ENCODE assay signal across 36 mouse cellular contexts in the genomic region with DNA sequence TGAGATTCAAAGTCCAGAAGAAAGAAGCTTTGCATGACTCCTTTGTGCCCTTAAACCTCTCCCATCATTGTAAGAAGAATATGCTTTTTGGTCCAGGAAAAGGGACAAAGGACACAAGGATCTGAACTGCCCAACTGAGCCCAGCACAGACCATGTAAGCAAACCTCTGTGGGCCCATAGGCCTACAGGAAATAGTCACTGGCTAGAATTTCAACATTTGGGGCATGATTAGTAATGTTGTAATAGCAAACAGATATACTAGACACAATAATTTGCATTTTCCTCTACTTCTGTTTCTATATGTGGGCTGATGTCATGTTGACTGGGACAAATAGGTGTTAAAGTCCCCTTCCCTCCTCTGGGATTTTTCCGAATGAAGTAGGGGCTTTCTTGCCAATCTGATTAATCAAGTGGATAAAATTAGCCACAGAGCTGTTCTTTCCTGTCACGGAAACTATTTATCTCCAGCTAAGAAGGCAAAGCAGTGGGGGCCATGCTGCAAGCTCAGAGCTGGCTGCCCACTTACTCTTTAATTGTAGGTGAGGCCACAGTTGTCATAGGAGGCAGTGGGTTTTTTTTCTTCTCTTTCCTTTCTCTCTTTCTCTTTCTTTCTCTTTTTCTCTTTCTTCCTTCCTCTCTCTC. TPM values are rescaled to one million over a fixed set of nuclear protein-coding genes. Genes with fewer than 3 reads are reported as not detected.
A peak's percentile ranks its signal among the peaks of the same experiment; 100 is the strongest.
DNase-seq lines count a peak whose midpoint lies in the region; ATAC-seq lines count a peak whose summit lies in the region.
"Had no signal": no experiment of that assay in that cellular context is flagged by ENCODE, and none has a peak within 500 bp of the region (broad histone marks: within the 10 kb centered on the region; RNA-seq: fewer than 3 reads in every experiment).

No protein-coding gene starts in this region.

- H3K9me3 ChIP-seq in forebrain, embryonic 16.5 days (ENCODE audit: control insufficient read depth, low read length): no peaks in the 10 kb centered on the region
- no peaks in the 10 kb centered on the region for H3K9me3 ChIP-seq in forebrain, embryonic 14.5 days (replicated peaks; ENCODE audit: control insufficient read depth, low read length)
- H3K9me3 ChIP-seq: embryonic facial prominence, embryonic 13.5 days; forebrain, embryonic 10.5 days; hindbrain, embryonic 12.5 days; limb, embryonic 12.5 days; liver, embryonic 15.5 days; megakaryocyte, embryonic 14.5 days; midbrain, embryonic 12.5 days; neural tube, embryonic 13.5 days; stomach, embryonic 15.5 days had no signal

- peak; percentile 57; the same call in 1 of the 2 replicates for ATAC-seq in forebrain, embryonic 16.5 days
- no peak for ATAC-seq in forebrain, embryonic 14.5 days
- peak; percentile 23 for ATAC-seq in activated CD4-positive, CD25-positive, alpha-beta regulatory T cell, adult 4 months
- ATAC-seq in megakaryocyte progenitor cell, adult 5-6 weeks (replicated peaks; ENCODE audit: poor library complexity): peak; percentile 65
- ATAC-seq: hindbrain, postnatal 0 days; intestine, embryonic 16.5 days had no signal

- no peak overlapping the region for H3K9ac ChIP-seq in forebrain, embryonic 16.5 days (replicated peaks; ENCODE audit: low read depth, low read length)
- H3K9ac ChIP-seq in forebrain, embryonic 14.5 days (ENCODE audit: low read length): no peak overlapping the region
- H3K9ac ChIP-seq: embryonic facial prominence, embryonic 13.5 days; hindbrain, embryonic 12.5 days; limb, embryonic 12.5 days; liver, embryonic 15.5 days; lung, embryonic 14.5 days; midbrain, embryonic 12.5 days; neural tube, embryonic 13.5 days; stomach, embryonic 15.5 days had no signal

- H3K36me3 ChIP-seq in forebrain, embryonic 16.5 days (ENCODE audit: control insufficient read depth, insufficient read depth): no peaks in the 10 kb centered on the region
- H3K36me3 ChIP-seq in forebrain, embryonic 14.5 days (ENCODE audit: control insufficient read depth, insufficient read depth, low read length): no peaks in the 10 kb centered on the region
- H3K36me3 ChIP-seq: embryonic facial prominence, embryonic 13.5 days; forebrain, embryonic 10.5 days; hindbrain, embryonic 12.5 days; limb, embryonic 12.5 days; liver, embryonic 15.5 days; midbrain, embryonic 12.5 days; neural tube, embryonic 13.5 days; stomach, embryonic 15.5 days had no signal

- no peaks in the 10 kb centered on the region for H3K27me3 ChIP-seq in forebrain, embryonic 16.5 days (replicated peaks; ENCODE audit: control insufficient read depth, insufficient read depth, low read length)
- H3K27me3 ChIP-seq in forebrain, embryonic 14.5 days (replicated peaks; ENCODE audit: control insufficient read depth, insufficient read depth, low read length): no peaks in the 10 kb centered on the region
- H3K27me3 ChIP-seq: embryonic facial prominence, embryonic 13.5 days; hindbrain, embryonic 12.5 days; limb, embryonic 12.5 days; liver, embryonic 15.5 days; megakaryocyte, embryonic 14.5 days; midbrain, embryonic 12.5 days; neural tube, embryonic 13.5 days; stomach, embryonic 15.5 days had no signal

- no peak for DNase-seq in forebrain, embryonic 14.5 days (ENCODE audit: low spot score)
- DNase-seq in 416B (ENCODE audit: low read depth): peak; percentile 33
- no peak for DNase-seq in thymus, postnatal 25 days
- DNase-seq in urinary bladder, postnatal 4 days (ENCODE audit: low spot score in 2 of 2): no peak
- DNase-seq: adrenal gland, adult 8-10 months; cerebellum, adult 11-12 months; cerebellum, adult 9-11 months; gastrocnemius, postnatal 14 days; heart, adult 11 months; heart, postnatal 36 days; kidney, adult 8-10 months; kidney, postnatal 4 days; lung, embryonic 14.5 days; retina, postnatal 1 day; right cerebral cortex, postnatal 14 days; thymus, postnatal 14 days had no signal

- no peak overlapping the region for H3K27ac ChIP-seq in forebrain, embryonic 16.5 days (ENCODE audit: low read length)
- H3K27ac ChIP-seq in forebrain, embryonic 14.5 days (ENCODE audit: low read depth, low read length): no peak overlapping the region
- H3K27ac ChIP-seq: embryonic facial prominence, embryonic 13.5 days; forebrain, embryonic 10.5 days; hindbrain, embryonic 12.5 days; hindbrain, postnatal 0 days; kidney, postnatal 0 days; limb, embryonic 12.5 days; liver, embryonic 15.5 days; midbrain, embryonic 12.5 days; neural tube, embryonic 13.5 days; stomach, embryonic 15.5 days had no signal

- no peak overlapping the region for H3K4me3 ChIP-seq in forebrain, embryonic 16.5 days (replicated peaks; ENCODE audit: low read length)
- H3K4me3 ChIP-seq in forebrain, embryonic 14.5 days (ENCODE audit: low read depth, low read length): no peak overlapping the region
- H3K4me3 ChIP-seq: embryonic facial prominence, embryonic 13.5 days; forebrain, embryonic 10.5 days; hindbrain, embryonic 12.5 days; limb, embryonic 12.5 days; liver, embryonic 15.5 days; megakaryocyte, embryonic 14.5 days; midbrain, embryonic 12.5 days; neural tube, embryonic 13.5 days; stomach, embryonic 15.5 days had no signal

- 0 out of 2 replicates have a peak, but pooled peaks cover 6% of the 10 kb centered on the region for H3K4me1 ChIP-seq in forebrain, embryonic 16.5 days (replicated peaks; ENCODE audit: control insufficient read depth, insufficient read depth, low read length)
- no peaks in the 10 kb centered on the region for H3K4me1 ChIP-seq in forebrain, embryonic 14.5 days (ENCODE audit: control insufficient read depth, insufficient read depth, low read length)
- H3K4me1 ChIP-seq: embryonic facial prominence, embryonic 13.5 days; hindbrain, embryonic 12.5 days; limb, embryonic 12.5 days; liver, embryonic 15.5 days; midbrain, embryonic 12.5 days; stomach, embryonic 15.5 days had no signal

- no peak overlapping the region for H3K4me2 ChIP-seq in forebrain, embryonic 16.5 days (ENCODE audit: low read length)
- H3K4me2 ChIP-seq in forebrain, embryonic 14.5 days (ENCODE audit: low read length): no peak overlapping the region
- H3K4me2 ChIP-seq: embryonic facial prominence, embryonic 13.5 days; heart, embryonic 11.5 days; hindbrain, embryonic 12.5 days; limb, embryonic 12.5 days; liver, embryonic 15.5 days; lung, embryonic 14.5 days; midbrain, embryonic 12.5 days; neural tube, embryonic 13.5 days; stomach, embryonic 15.5 days had no signal

- 9% methylated on average over 2 of the region's 2 CpGs for WGBS in forebrain, embryonic 16.5 days
- 12% methylated on average over 2 of the region's 2 CpGs for WGBS in forebrain, embryonic 14.5 days

RNA-seq across cellular contexts. Expression of gene Gm5426, which starts 42.4 kb away (rescaled TPM):
- not detected in 2 replicates for polyA plus RNA-seq in forebrain, embryonic 16.5 days (2015; fragmentation: Nextera tagmentation; extraction: Ambion mirVana)
- not detected in 2 replicates for polyA plus RNA-seq in forebrain, embryonic 14.5 days (2014; fragmentation: Nextera tagmentation; extraction: Ambion mirVana)
- 1 to 10 TPM in 1 of 2 experiments, not detected in 1; 1.5 TPM for polyA plus RNA-seq in activated CD4-positive, CD25-positive, alpha-beta regulatory T cell, adult 4 months (2017; shearing (Covaris generic))
- total RNA-seq in megakaryocyte progenitor cell, adult 5-6 weeks (2015): not detected in 2 replicates
- total RNA-seq in megakaryocyte progenitor cell, adult 5-6 weeks (2017): not detected in 2 replicates
- total RNA-seq: adrenal gland, adult 8-10 months; ES-E14; gastrocnemius, postnatal 14 days; heart, postnatal 36 days; hindbrain, postnatal 0 days; left cerebral cortex, postnatal 14 days; liver, adult 2 months had no signal
- polyA plus RNA-seq: embryonic facial prominence, embryonic 13.5 days; forebrain, embryonic 10.5 days; heart, embryonic 11.5 days; heart, embryonic 16.5 days; hindbrain, embryonic 12.5 days; hindbrain, postnatal 0 days; intestine, embryonic 16.5 days; kidney, postnatal 0 days; limb, embryonic 12.5 days; liver, adult 2 months; liver, embryonic 15.5 days; lung, embryonic 14.5 days; midbrain, embryonic 12.5 days; neural tube, embryonic 13.5 days; stomach, embryonic 15.5 days had no signal
